Comparison of ENCODE assay signal across 8 mouse cellular contexts in the genomic region with DNA sequence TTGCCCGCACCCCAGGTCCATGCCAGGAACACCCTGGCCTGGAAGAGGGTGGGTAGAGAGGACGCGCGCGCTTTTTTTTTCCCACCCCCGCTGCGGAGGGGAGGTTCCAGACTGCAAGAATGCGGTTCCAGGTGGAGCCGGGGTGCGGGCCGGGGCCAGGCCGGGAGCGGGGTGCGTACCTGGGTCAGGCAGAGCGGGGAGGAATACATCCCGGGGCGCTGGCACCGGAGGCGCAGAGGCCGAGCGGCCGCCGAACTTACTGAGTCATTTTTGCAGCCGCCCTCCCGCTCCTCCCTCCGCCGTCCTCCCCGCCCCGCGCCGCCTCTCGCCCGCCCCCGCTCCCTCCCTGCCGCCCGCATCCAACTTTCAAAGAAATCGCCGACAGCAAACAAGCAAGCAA. TPM values are rescaled to one million over a fixed set of nuclear protein-coding genes. Genes with fewer than 3 reads are reported as not detected.
DNase-seq lines count a peak whose midpoint lies in the region; ATAC-seq and TF ChIP-seq lines count a peak whose summit lies in the region.

No protein-coding gene starts in this region.

- ATAC-seq in CD4-positive, CD25-positive, alpha-beta regulatory T cell, adult 4 months, result no peak
- no peak for ATAC-seq in forebrain, embryonic 16.5 days
- ATAC-seq in hindbrain, embryonic 13.5 days (ENCODE audit: low FRiP score), result no peak

- intact Hi-C loops in left cerebral cortex, adult 2 months (cut with DNase I), result loop anchor here (1.0 to 2.0 kb wide), 2 partner anchors 10 to 14 kb away; no protein-coding TSS in a partner anchor

- peaks cover 25% of the 10 kb centered on the region for H3K4me1 ChIP-seq in brown adipose tissue, adult 24 weeks (ENCODE audit: control insufficient read depth, insufficient read depth, insufficient read length, low read length)
- peaks cover 46% of the 10 kb centered on the region for H3K4me1 ChIP-seq in forebrain, embryonic 16.5 days (replicated peaks; ENCODE audit: control insufficient read depth, insufficient read depth, low read length)
- peaks cover 55% of the 10 kb centered on the region for H3K4me1 ChIP-seq in hindbrain, embryonic 13.5 days (replicated peaks)

- TF ChIP-seq CTCF in left cerebral cortex, adult 2 months (IDR thresholded peaks at IDR 0.05), result no peak

- 2% methylated on average over 30 of the region's 38 CpGs for WGBS in forebrain, embryonic 16.5 days
- WGBS in hindbrain, embryonic 13.5 days, result 3% methylated on average over 38 of the region's 38 CpGs

- H3K9ac ChIP-seq in forebrain, embryonic 16.5 days (replicated peaks; ENCODE audit: low read depth, low read length), result peak overlapping the region; percentile 58
- peak overlapping the region; percentile 63 for H3K9ac ChIP-seq in hindbrain, embryonic 13.5 days

- H3K9me3 ChIP-seq in forebrain, embryonic 16.5 days (ENCODE audit: control insufficient read depth, low read length), result no peaks in the 10 kb centered on the region
- H3K9me3 ChIP-seq in hindbrain, embryonic 13.5 days, result no peaks in the 10 kb centered on the region

- peak overlapping the region; percentile 47 for H3K27ac ChIP-seq in brown adipose tissue, adult 24 weeks (replicated peaks; ENCODE audit: low read depth, low read length)
- H3K27ac ChIP-seq in forebrain, embryonic 16.5 days (ENCODE audit: low read length), result no peak overlapping the region
- H3K27ac ChIP-seq in hindbrain, embryonic 13.5 days, result no peak overlapping the region
- peak overlapping the region; percentile 98 for H3K27ac ChIP-seq in left cerebral cortex, adult 2 months

- DNase-seq in CD4-positive, CD25-positive, alpha-beta regulatory T cell, adult 2 months (ENCODE audit: low read depth, low spot score), result peak; percentile 56
- peak; percentile 48 to 55 for DNase-seq in left cerebral cortex, adult 2 months (ENCODE audit: extremely low spot score in 1 of 2, low spot score in 2 of 2)
- DNase-seq in lung, postnatal 4 days, result peak; percentile 70 to 75
- DNase-seq in spleen, postnatal 10 days (ENCODE audit: low spot score in 2 of 2), result peak; percentile 24 to 59

- H3K36me3 ChIP-seq in forebrain, embryonic 16.5 days (ENCODE audit: control insufficient read depth, insufficient read depth), result no peaks in the 10 kb centered on the region
- H3K36me3 ChIP-seq in hindbrain, embryonic 13.5 days, result no peaks in the 10 kb centered on the region

- peaks cover 3% of the 10 kb centered on the region; the same call in 1 of the 2 replicates for H3K27me3 ChIP-seq in forebrain, embryonic 16.5 days (replicated peaks; ENCODE audit: control insufficient read depth, insufficient read depth, low read length)
- H3K27me3 ChIP-seq in hindbrain, embryonic 13.5 days, result peaks cover 60% of the 10 kb centered on the region

- peak overlapping the region; percentile 87 for H3K4me3 ChIP-seq in brown adipose tissue, adult 24 weeks (ENCODE audit: insufficient read depth, low read depth, low read length)
- peak overlapping the region; percentile 45 for H3K4me3 ChIP-seq in forebrain, embryonic 16.5 days (replicated peaks; ENCODE audit: low read length)
- H3K4me3 ChIP-seq in hindbrain, embryonic 13.5 days, result peak overlapping the region; percentile 40
- peak overlapping the region; percentile 88 for H3K4me3 ChIP-seq in left cerebral cortex, adult 2 months

- H3K4me2 ChIP-seq in forebrain, embryonic 16.5 days (ENCODE audit: low read length), result peak overlapping the region; percentile 67
- peak overlapping the region; percentile 61 for H3K4me2 ChIP-seq in hindbrain, embryonic 13.5 days

RNA-seq across cellular contexts. Expression of a gene that starts 28.5 kb away (rescaled TPM):
- polyA plus RNA-seq in CD4-positive, CD25-positive, alpha-beta regulatory T cell, adult 4 months (2017; shearing (Covaris generic)), result 10 to 100 TPM; 14.2 to 19.2 TPM
- 40.9 and 42.9 TPM in 2 replicates for polyA plus RNA-seq in brown adipose tissue, adult 24 weeks (2012; ENCODE audit: insufficient read depth, insufficient read length, missing spikeins)
- polyA plus RNA-seq in forebrain, embryonic 16.5 days (2015; fragmentation: Nextera tagmentation; extraction: Ambion mirVana), result 25.4 and 27.0 TPM in 2 replicates
- polyA plus RNA-seq in hindbrain, embryonic 13.5 days (2015; fragmentation: Nextera tagmentation; extraction: Ambion mirVana), result 21.3 and 22.4 TPM in 2 replicates
- 10 to 100 TPM; 93.4 to 94.9 TPM for total RNA-seq in left cerebral cortex, adult 2 months (2021)

RNA-seq across cellular contexts. Expression of a gene that starts 34.0 kb away (rescaled TPM):
- 10 to 100 TPM in 1 of 2 experiments, 1 to 10 TPM in 1; 9.0 to 10.8 TPM for polyA plus RNA-seq in CD4-positive, CD25-positive, alpha-beta regulatory T cell, adult 4 months (2017; shearing (Covaris generic))
- 1.9 and 5.3 TPM in 2 replicates for polyA plus RNA-seq in brown adipose tissue, adult 24 weeks (2012; ENCODE audit: insufficient read depth, insufficient read length, missing spikeins)
- polyA plus RNA-seq in forebrain, embryonic 16.5 days (2015; fragmentation: Nextera tagmentation; extraction: Ambion mirVana), result 1.2 and 1.8 TPM in 2 replicates
- polyA plus RNA-seq in hindbrain, embryonic 13.5 days (2015; fragmentation: Nextera tagmentation; extraction: Ambion mirVana), result 1.8 TPM in 2 replicates
- total RNA-seq in left cerebral cortex, adult 2 months (2021), result 1 to 10 TPM; 1.3 to 1.4 TPM

RNA-seq across cellular contexts. Expression of a gene that starts 38.1 kb away (rescaled TPM):
- polyA plus RNA-seq in CD4-positive, CD25-positive, alpha-beta regulatory T cell, adult 4 months (2017; shearing (Covaris generic)), result 1 to 10 TPM in 1 of 2 experiments, under 1 TPM in 1; 0.71 to 2.3 TPM
- polyA plus RNA-seq in brown adipose tissue, adult 24 weeks (2012; ENCODE audit: insufficient read depth, insufficient read length, missing spikeins), result not detected in 2 replicates
- polyA plus RNA-seq in forebrain, embryonic 16.5 days (2015; fragmentation: Nextera tagmentation; extraction: Ambion mirVana), result 1.0 and 2.2 TPM in 2 replicates
- polyA plus RNA-seq in hindbrain, embryonic 13.5 days (2015; fragmentation: Nextera tagmentation; extraction: Ambion mirVana), result 2.0 and 2.3 TPM in 2 replicates
- total RNA-seq in left cerebral cortex, adult 2 months (2021), result 1 to 10 TPM; 5.1 to 7.1 TPM

RNA-seq across cellular contexts. Expression of a gene that starts 42.6 kb away (rescaled TPM):
- polyA plus RNA-seq in CD4-positive, CD25-positive, alpha-beta regulatory T cell, adult 4 months (2017; shearing (Covaris generic)), result 1 to 10 TPM; 2.2 to 3.7 TPM
- 2.4 TPM in 1 of 2 replicates, not detected in the other for polyA plus RNA-seq in brown adipose tissue, adult 24 weeks (2012; ENCODE audit: insufficient read depth, insufficient read length, missing spikeins)
- 6.2 and 8.8 TPM in 2 replicates for polyA plus RNA-seq in forebrain, embryonic 16.5 days (2015; fragmentation: Nextera tagmentation; extraction: Ambion mirVana)
- polyA plus RNA-seq in hindbrain, embryonic 13.5 days (2015; fragmentation: Nextera tagmentation; extraction: Ambion mirVana), result 6.5 and 8.1 TPM in 2 replicates
- 1 to 10 TPM; 2.0 to 3.4 TPM for total RNA-seq in left cerebral cortex, adult 2 months (2021)

RNA-seq across cellular contexts. Expression of a gene that starts 42.7 kb away (rescaled TPM):
- 10 to 100 TPM in 1 of 2 experiments, 1 to 10 TPM in 1; 9.4 to 13.9 TPM for polyA plus RNA-seq in CD4-positive, CD25-positive, alpha-beta regulatory T cell, adult 4 months (2017; shearing (Covaris generic))
- 25.1 and 35.9 TPM in 2 replicates for polyA plus RNA-seq in brown adipose tissue, adult 24 weeks (2012; ENCODE audit: insufficient read depth, insufficient read length, missing spikeins)
- 86.0 and 91.0 TPM in 2 replicates for polyA plus RNA-seq in forebrain, embryonic 16.5 days (2015; fragmentation: Nextera tagmentation; extraction: Ambion mirVana)
- 72.1 and 74.8 TPM in 2 replicates for polyA plus RNA-seq in hindbrain, embryonic 13.5 days (2015; fragmentation: Nextera tagmentation; extraction: Ambion mirVana)
- 10 to 100 TPM; 87.1 to 95.1 TPM for total RNA-seq in left cerebral cortex, adult 2 months (2021)

Comparison
In these comparisons a context has a peak if more than half of its experiments do, and no peak if none do; other contexts are left out.
1. H3K27ac ChIP-seq: peak in brown adipose tissue, adult 24 weeks (single experiment) and left cerebral cortex, adult 2 months (single experiment); none in forebrain, embryonic 16.5 days (single experiment) and hindbrain, embryonic 13.5 days (single experiment).
2. Peak in every context shown above with its lines, with median percentiles within 50 percentile points of each other: DNase-seq and H3K4me3 ChIP-seq.